Mouse (Mus musculus) thymus, adult 2 months (tissue): ENCODE results near the gene Ank3. TPM values are rescaled to one million over a fixed set of nuclear protein-coding genes. Genes with fewer than 3 reads are reported as not detected.

ENCODE experiments used
- DNase-seq: peaks from one replicate; pipeline ENCODE4 v3.0.0; 2021
- H3K27ac ChIP-seq: fragments of 200-500 bp; 2 replicates; pipeline ENCODE4 v1.5.1; 2012; ENCODE audit warnings: low read length, control low read depth; ENCODE audit not compliant: control insufficient read depth, insufficient read depth
- H3K27me3 ChIP-seq: fragments of 200-500 bp; 2 replicates; pipeline ENCODE4 v1.6.1; 2012; ENCODE audit warnings: mild to moderate bottlenecking, low read length, moderate library complexity, mixed read lengths; ENCODE audit not compliant: control insufficient read depth, insufficient read depth
- H3K36me3 ChIP-seq: fragments of 200-500 bp; 2 replicates; pipeline ENCODE4 v1.6.1; 2012; ENCODE audit warnings: mild to moderate bottlenecking, low read length, moderate library complexity; ENCODE audit not compliant: control insufficient read depth, insufficient read depth
- H3K4me1 ChIP-seq: fragments of 200-500 bp; replicated peaks from 2 replicates; pipeline ENCODE4 v1.6.1; 2012; ENCODE audit warnings: low read length; ENCODE audit not compliant: control insufficient read depth, insufficient read depth
- H3K4me3 ChIP-seq: fragments of 200-500 bp; 2 replicates; pipeline ENCODE4 v1.5.1; 2012; ENCODE audit warnings: mild to moderate bottlenecking, low read length, control low read depth, moderate library complexity; ENCODE audit not compliant: control insufficient read depth, insufficient read depth
- CTCF ChIP-seq: fragments of 200-500 bp; IDR thresholded peaks from 2 replicates; pipeline ENCODE4 v1.5.1; 2012; ENCODE audit warnings: mild to moderate bottlenecking, control low read depth, low read length, moderate library complexity, borderline replicate concordance; ENCODE audit not compliant: control insufficient read depth, poor library complexity, insufficient read depth; ENCODE audit errors: extremely low read depth
- POLR2A ChIP-seq: fragments of 200-500 bp; IDR thresholded peaks from 2 replicates; pipeline ENCODE4 v1.6.1; 2012; ENCODE audit warnings: mild to moderate bottlenecking, low read length, control low read depth, moderate library complexity; ENCODE audit not compliant: control insufficient read depth, poor library complexity, insufficient read depth; ENCODE audit errors: extremely low read depth
- WGBS: fragments of 180-500 bp; shearing (Covaris S2); methylation state at CpG from one replicate; pipeline ENCODE4 v1.1.7; 2018; 5-methylcytosine and 5-hydroxymethylcytosine counted together
- polyA plus RNA-seq: library from polyadenylated mRNA; depleted of rRNA; stranded (reverse); fragments of >200 nt; gene quantifications from 2 replicates; pipeline ENCODE4 v1.2.3, GENCODE M21; 2012

Ank3 gene
- polyA plus RNA-seq, 1 experiment = 4.2 TPM

GRCm38 (mm10) chr10:69645311-69645802 lies 246.8 kb downstream of the Ank3 start:
- no peak for DNase-seq

GRCm38 (mm10) chr10:69645929-69646328 lies 247.4 kb downstream of the Ank3 start:
- 95% methylated on average over 9 of the region's 9 CpGs for WGBS
- H3K36me3 ChIP-seq = no peaks in the 10 kb centered on the region
- H3K4me1 ChIP-seq = peaks cover 2% of the 10 kb centered on the region
- H3K27ac ChIP-seq = no peak overlapping the region
- TF ChIP-seq CTCF = no peak
- TF ChIP-seq POLR2A = no peak
- no peaks in the 10 kb centered on the region for H3K27me3 ChIP-seq
- no peak for DNase-seq
- no peak overlapping the region for H3K4me3 ChIP-seq

More at GRCm38 (mm10) chr10:69645311-69645802, 246.8 kb downstream of the Ank3 start:
- WGBS = 85% methylated on average over 5 of the region's 5 CpGs
- TF ChIP-seq POLR2A (no peak), CTCF (no peak)
- peaks cover 2% of the 10 kb centered on the region for H3K4me1 ChIP-seq
- no peak overlapping the region for H3K4me3 ChIP-seq
- no peaks in the 10 kb centered on the region for H3K36me3 ChIP-seq
- no peaks in the 10 kb centered on the region for H3K27me3 ChIP-seq
- no peak overlapping the region for H3K27ac ChIP-seq

DNA sequence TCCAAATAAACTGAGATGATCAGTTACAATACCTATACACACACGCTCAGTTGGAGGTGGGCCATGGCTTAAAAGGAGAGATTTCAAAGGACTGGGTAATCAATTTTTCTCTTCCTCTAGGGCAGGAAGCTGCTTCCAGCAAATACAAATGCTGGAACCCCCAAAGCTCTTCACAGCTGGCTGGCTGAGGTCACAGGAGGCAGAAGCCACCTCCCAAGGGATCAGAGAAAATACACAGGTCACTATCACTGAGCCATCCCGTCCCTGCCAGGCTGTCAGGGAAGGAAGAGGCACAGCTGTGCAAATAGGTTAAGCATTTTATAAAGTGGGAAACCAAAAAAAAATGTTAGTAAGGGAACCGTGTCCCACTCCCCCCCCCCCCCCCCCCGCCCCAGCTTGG lies 251.5 kb downstream of the Ank3 start:
- Histone ChIP-seq H3K36me3 (no peaks in the 10 kb centered on the region), H3K27me3 (no peaks in the 10 kb centered on the region), H3K4me3 (no peak overlapping the region), H3K4me1 (peaks cover 2% of the 10 kb centered on the region), H3K27ac (no peak overlapping the region)
- no peak for TF ChIP-seq CTCF
- no peak for TF ChIP-seq POLR2A
- WGBS = 49% methylated on average over 4 of the region's 4 CpGs
- DNase-seq = no peak

GRCm38 (mm10) chr10:69652660-69653059 lies 254.1 kb downstream of the Ank3 start:
- TF ChIP-seq CTCF (no peak), POLR2A (no peak)
- peaks cover 2% of the 10 kb centered on the region for H3K4me1 ChIP-seq
- no peaks in the 10 kb centered on the region for H3K36me3 ChIP-seq
- 22% methylated on average over 5 of the region's 5 CpGs for WGBS
- H3K27ac ChIP-seq = no peak overlapping the region
- no peak overlapping the region for H3K4me3 ChIP-seq
- no peak for DNase-seq
- no peaks in the 10 kb centered on the region for H3K27me3 ChIP-seq

- no peak for TF ChIP-seq CTCF
- no peak for TF ChIP-seq POLR2A
- Histone ChIP-seq H3K4me3 (no peak overlapping the region), H3K27me3 (no peaks in the 10 kb centered on the region), H3K4me1 (peaks cover 2% of the 10 kb centered on the region), H3K27ac (no peak overlapping the region), H3K36me3 (no peaks in the 10 kb centered on the region)
- WGBS = 44% methylated on average over 5 of the region's 5 CpGs
- DNase-seq = no peak
Observed at GRCm38 (mm10) chr10:69653121-69653677, 254.6 kb downstream of the Ank3 start.

GRCm38 (mm10) chr10:69654176-69654575 lies 255.6 kb downstream of the Ank3 start:
- TF ChIP-seq POLR2A (no peak), CTCF (no peak)
- 94% methylated on average over 2 of the region's 2 CpGs for WGBS
- Histone ChIP-seq H3K27ac (no peak overlapping the region), H3K27me3 (no peaks in the 10 kb centered on the region), H3K36me3 (no peaks in the 10 kb centered on the region), H3K4me3 (no peak overlapping the region), H3K4me1 (peaks cover 2% of the 10 kb centered on the region)
- DNase-seq = no peak
